Mouse (Mus musculus) inflammation-experienced regulatory T-cells, adult 6 months (primary cell): ENCODE data around the gene Sparcl1. TPM values are rescaled to one million over a fixed set of nuclear protein-coding genes. Genes with fewer than 3 reads are reported as not detected.

ENCODE experiments used
- ATAC-seq: one replicate; pipeline ENCODE4 v1.8.0; 2017
- polyA plus RNA-seq, 3 experiments: library from polyadenylated mRNA; unstranded; fragments of 100-300 nt; shearing (Covaris generic); gene quantifications; one replicate each; pipeline ENCODE4 v1.2.1; 2017

Gene Sparcl1
- polyA plus RNA-seq, 3 experiments from 2014 or later = not detected

- ATAC-seq = no peak
Observed at GRCm38 (mm10) chr5:104110171-104110920, 3.2 kb downstream of the Sparcl1 start.

- no peak for ATAC-seq
Observed at GRCm38 (mm10) chr5:104109516-104109915, 4.0 kb downstream of the Sparcl1 start.

GRCm38 (mm10) chr5:104108879-104109369, 4.6 kb downstream of the Sparcl1 start:
- ATAC-seq = no peak

GRCm38 (mm10) chr5:104108127-104108875, 5.2 kb downstream of the Sparcl1 start:
- ATAC-seq = no peak

- ATAC-seq = no peak
Observed at GRCm38 (mm10) chr5:104104111-104104510, 9.4 kb downstream of the Sparcl1 start.

- no peak for ATAC-seq
Observed at GRCm38 (mm10) chr5:104103171-104103570, 10.4 kb downstream of the Sparcl1 start.

- no peak for ATAC-seq
Observed at GRCm38 (mm10) chr5:104101678-104102531, 11.6 kb downstream of the Sparcl1 start.

GRCm38 (mm10) chr5:104096078-104096938, 17.2 kb downstream of the Sparcl1 start:
- no peak for ATAC-seq

GRCm38 (mm10) chr5:104095416-104096077, 18.0 kb downstream of the Sparcl1 start:
- ATAC-seq = no peak

- no peak for ATAC-seq
Observed at GRCm38 (mm10) chr5:104089751-104090150, 23.8 kb downstream of the Sparcl1 start.

- ATAC-seq = no peak
Observed at GRCm38 (mm10) chr5:104085366-104085765, 28.2 kb downstream of the Sparcl1 start.

- ATAC-seq = no peak
Observed at GRCm38 (mm10) chr5:104080736-104081135, 32.8 kb downstream of the Sparcl1 start.

GRCm38 (mm10) chr5:104077508-104077907, 36.0 kb downstream of the Sparcl1 start, which contains the start of gene Gm17660:
TSS of gene Gm17660 (minus strand) at chr5:104077608.
- ATAC-seq = no peak

- no peak for ATAC-seq
Observed at GRCm38 (mm10) chr5:104076361-104076760, 37.2 kb downstream of the Sparcl1 start.

GRCm38 (mm10) chr5:104074388-104074787, 39.1 kb downstream of the Sparcl1 start:
- peak; percentile 69 for ATAC-seq

- ATAC-seq = no peak
Observed at GRCm38 (mm10) chr5:104073602-104074001, 39.9 kb downstream of the Sparcl1 start.

GRCm38 (mm10) chr5:104072272-104072886, 41.2 kb downstream of the Sparcl1 start:
- ATAC-seq = no peak

- no peak for ATAC-seq
Observed at GRCm38 (mm10) chr5:104071048-104071447, 42.5 kb downstream of the Sparcl1 start.

GRCm38 (mm10) chr5:104068751-104069150, 44.8 kb downstream of the Sparcl1 start:
- no peak for ATAC-seq

GRCm38 (mm10) chr5:104062773-104063551, 50.6 kb downstream of the Sparcl1 start:
- ATAC-seq = no peak
